Mouse (Mus musculus) stomach, postnatal 0 days (tissue): Measurements from ENCODE around the gene Tpd52l2.

Source experiments
- CTCF ChIP-seq: IDR thresholded peaks from 2 replicates; pipeline ENCODE4 v1.5.1; 2016; ENCODE audit warnings: antibody characterized with exemption, low read depth, mild to moderate bottlenecking, moderate library complexity
- EP300 ChIP-seq: optimal IDR thresholded peaks from 2 replicates; pipeline ENCODE3; 2016; ENCODE audit warnings: antibody characterized with exemption

- TF ChIP-seq CTCF, result no peak
- TF ChIP-seq EP300, result no peak
These were observed 70.4 kb downstream of the Tpd52l2 start for GRCm38 (mm10) chr2:181567338-181567737.
